Mouse (Mus musculus) myocyte (in vitro differentiated cells): Measurements from ENCODE around the gene Cadps.

Source experiments
- CEBPB ChIP-seq: IDR thresholded peaks from 2 replicates; pipeline ENCODE4 v1.6.1; 2011; ENCODE audit warnings: mild to moderate bottlenecking, moderate library complexity; ENCODE audit not compliant: poor library complexity, insufficient read depth, severe bottlenecking
- MAX ChIP-seq: IDR thresholded peaks from one replicate; pipeline ENCODE4 v1.6.1; 2011; ENCODE audit warnings: low read depth, mild to moderate bottlenecking, control low read depth
- MYOD1 ChIP-seq, 3 experiments: IDR thresholded peaks; one replicate each; pipeline ENCODE4 v1.6.1; 2011; ENCODE audit warnings: control low read depth in 2 of 3, low read depth in 2 of 3, mild to moderate bottlenecking in 2 of 3, moderate library complexity in 1 of 3; ENCODE audit not compliant: insufficient read length in 2 of 3, control insufficient read depth in 1 of 3
- POLR2A ChIP-seq: IDR thresholded peaks from one replicate; pipeline ENCODE4 v1.6.1; 2011; ENCODE audit warnings: low read depth, mild to moderate bottlenecking, control low read depth, moderate library complexity; ENCODE audit not compliant: insufficient read length
- TCF3 ChIP-seq: IDR thresholded peaks from one replicate; pipeline ENCODE4 v1.6.1; 2011; ENCODE audit warnings: low read depth, control low read depth; ENCODE audit not compliant: insufficient read length

DNA sequence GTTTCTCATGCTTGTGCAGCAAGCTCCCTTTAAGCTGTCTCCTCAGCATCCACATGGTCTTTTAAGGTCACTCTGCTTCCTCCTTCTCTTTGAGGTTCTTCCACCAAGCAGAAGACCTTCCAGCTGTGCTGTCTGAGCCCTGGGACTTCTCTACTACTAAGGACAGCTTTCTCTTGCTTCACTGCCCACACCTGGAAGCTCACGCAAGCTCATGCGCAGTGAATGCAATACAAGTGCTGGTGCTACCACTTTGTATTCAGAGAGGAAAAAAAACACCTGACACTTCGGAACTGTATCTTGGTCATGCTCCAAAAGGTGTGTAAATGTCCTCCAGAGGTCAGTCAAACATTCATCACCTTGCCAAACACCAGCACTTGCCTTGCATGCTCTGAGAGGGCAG is 115.5 kb downstream of the Cadps start:
- TF ChIP-seq MAX: no peak
- TF ChIP-seq TCF3: no peak
- TF ChIP-seq MYOD1 (IDR thresholded peaks at IDR 0.05; ENCODE audit: control insufficient read depth in 1 of 3, insufficient read length in 2 of 3, low read depth in 2 of 3): no peak
- TF ChIP-seq POLR2A: no peak
- TF ChIP-seq CEBPB: no peak
